Mouse (Mus musculus) heart, postnatal 4 days (tissue): Measurements from ENCODE around the gene Elavl1. TPM values are rescaled to one million over a fixed set of nuclear protein-coding genes. Genes with fewer than 3 reads are reported as not detected.
"Not testable (repeated sequence)": the region's sequence is repeated elsewhere in the genome, so short reads cannot be mapped to it uniquely, and the experiment has no call there.

Experiments used
- DNase-seq: peaks from one replicate; pipeline ENCODE4 v3.0.0; 2021
- total RNA-seq, 2 experiments: library from RNA; stranded (reverse); gene quantifications; 2 replicates each; pipeline ENCODE4 v1.2.3; 2021

Gene Elavl1
- total RNA-seq, 2 experiments from 2014 or later: 95.8 to 96.1 TPM

DNA sequence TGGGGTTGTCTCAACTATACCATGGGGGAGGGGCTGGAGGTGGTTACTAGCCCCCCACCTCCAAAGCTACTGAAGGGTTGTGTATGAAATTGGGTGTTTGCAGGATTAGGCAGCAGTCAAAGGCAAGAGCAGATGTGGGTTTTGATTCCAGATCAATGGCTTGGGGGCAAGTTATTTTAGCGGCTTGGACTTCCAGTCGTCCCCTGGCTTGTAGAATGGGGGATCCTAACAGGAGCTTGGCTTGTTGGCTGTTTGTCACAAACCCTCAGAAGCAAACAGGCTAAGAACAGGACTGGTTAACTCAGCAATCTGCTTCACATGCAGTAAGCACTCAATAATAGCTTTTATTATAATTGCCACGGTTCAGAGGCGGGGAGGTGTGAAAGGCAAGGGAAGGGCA is 67.9 kb downstream of the Elavl1 start:
- DNase-seq: no peak

DNA sequence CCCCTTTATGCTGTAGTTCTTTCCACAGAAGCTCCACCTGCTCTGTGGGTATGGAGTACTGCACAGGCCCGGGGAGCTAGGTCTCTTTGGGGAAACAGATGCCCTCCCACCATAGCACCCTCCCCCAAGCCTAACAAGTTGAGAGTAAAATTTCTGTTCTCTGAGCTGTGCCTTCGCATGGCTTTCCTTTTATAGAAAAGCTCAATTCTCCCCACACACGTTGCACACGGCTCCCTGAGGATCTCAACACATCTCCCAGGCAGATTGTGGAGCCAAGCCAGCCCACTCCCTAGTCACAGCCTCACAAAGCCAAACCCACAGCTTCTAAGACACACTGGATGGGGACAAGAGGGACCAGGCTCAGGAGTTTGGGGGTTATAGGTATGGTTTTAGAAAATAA is 68.3 kb downstream of the Elavl1 start:
- no peak for DNase-seq

DNA sequence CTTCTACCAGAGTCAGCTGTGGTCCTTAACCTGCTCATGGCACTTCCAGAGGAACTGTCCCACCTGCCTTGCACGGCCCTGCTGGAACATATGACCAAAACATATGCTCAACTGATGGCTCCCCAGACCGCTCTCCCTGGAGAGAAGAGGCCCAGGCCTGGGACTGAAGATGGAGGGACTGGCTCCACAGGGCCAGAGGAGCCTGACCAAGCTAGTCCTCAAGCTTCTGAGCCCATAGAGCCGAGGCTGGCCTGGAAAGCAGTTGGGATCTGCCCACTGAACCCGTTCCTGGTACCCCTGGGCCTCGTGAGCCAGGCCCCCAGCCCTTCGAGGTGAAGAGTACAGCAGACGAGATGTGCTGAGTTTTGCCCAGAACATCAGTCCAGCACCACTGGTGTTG is 69.7 kb downstream of the Elavl1 start:
- not testable (repeated sequence) for DNase-seq

- peak; percentile 77 for DNase-seq
Observed at GRCm38 (mm10) chr8:4254001-4254400, 71.2 kb downstream of the Elavl1 start.

DNA sequence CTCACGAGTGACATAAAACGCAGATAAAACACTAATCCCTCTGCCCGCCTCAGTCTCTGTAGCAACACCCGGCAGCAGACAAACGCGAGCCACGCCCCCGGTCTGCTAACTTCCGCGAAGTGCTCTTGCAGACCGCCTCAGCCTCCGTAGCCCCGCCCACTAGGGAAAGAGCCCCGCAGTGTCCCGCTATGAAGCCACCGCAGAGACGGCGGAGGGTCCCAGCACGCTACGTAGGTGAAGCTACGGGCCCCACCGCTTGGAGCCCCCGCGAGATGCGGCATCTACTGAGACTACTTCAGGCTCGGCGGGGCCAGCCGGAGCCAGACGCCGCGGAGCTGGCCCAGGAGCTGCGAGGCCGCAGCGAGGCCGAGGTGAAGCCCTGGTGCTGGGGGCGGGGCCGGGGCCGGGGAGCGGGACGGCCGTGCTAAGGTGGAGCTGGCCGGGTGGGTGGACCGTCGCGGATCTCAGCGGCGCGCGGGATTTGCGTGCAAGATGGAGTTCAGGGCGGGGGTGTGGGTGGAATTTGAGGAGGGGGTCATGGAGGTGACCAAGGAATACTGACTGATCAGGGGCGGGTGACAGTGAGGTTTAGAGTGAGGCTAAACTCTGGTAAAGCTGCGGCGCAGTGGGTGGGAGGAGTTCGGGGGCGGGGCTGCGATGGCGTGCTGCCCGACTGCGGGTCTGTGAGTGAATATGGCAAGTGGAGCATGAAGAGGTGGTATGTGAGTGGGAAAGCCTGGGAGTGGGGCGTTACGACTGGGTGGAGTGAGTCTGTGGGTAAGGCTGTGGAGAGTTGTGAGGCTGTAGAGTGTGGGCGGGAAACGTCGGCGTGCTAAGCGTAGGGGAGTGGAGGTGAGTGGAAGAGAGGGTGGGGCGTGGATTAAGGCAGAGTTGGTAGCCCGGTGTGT is 72.0 kb downstream of the Elavl1 start, which contains the start of gene Snapc2:
Snapc2 (plus strand) TSS at position 147 of the 908 bp plus-strand sequence.
- peak; percentile 96 for DNase-seq

GRCm38 (mm10) chr8:4252116-4252760 is 73.0 kb downstream of the Elavl1 start:
- DNase-seq: no peak

GRCm38 (mm10) chr8:4250306-4250970 is 74.8 kb downstream of the Elavl1 start:
- peak; percentile 90 for DNase-seq

GRCm38 (mm10) chr8:4249213-4249612 is 76.0 kb downstream of the Elavl1 start:
- peak; percentile 69 for DNase-seq

DNA sequence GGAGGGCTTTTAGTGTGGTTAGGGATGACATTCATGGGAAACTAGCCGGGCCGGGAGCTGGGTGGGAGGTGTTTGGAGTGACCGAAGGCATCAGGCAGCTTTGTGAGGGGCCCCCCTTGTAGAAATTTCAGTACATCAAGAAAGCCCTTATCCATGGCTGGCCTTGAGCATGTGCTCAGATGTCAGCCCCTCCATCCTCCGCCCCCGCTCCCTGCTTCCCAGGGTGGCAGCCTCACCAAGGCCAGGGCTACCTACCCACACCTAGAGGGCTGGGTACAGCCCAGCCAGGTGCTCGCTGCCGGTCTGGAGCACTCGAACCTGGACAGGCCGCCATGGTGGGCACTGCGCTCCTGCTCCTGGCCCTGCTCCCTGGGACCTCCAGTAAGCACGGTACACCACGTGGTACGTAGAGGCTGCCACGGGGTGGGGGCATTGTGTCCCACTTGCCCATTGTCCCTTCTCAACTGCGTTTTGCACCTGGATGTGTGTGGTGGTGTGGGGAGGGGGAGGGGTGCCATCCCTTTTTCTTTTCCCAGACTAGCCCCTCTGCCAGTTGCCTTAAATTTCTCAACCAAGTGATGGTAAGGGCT is 77.2 kb downstream of the Elavl1 start, which contains the start of gene Tgfbr3l:
Tgfbr3l (plus strand) TSS at position 264 of the 590 bp plus-strand sequence.
- DNase-seq: no peak

- no peak for DNase-seq
Observed at GRCm38 (mm10) chr8:4247241-4247640, 78.0 kb downstream of the Elavl1 start.

DNA sequence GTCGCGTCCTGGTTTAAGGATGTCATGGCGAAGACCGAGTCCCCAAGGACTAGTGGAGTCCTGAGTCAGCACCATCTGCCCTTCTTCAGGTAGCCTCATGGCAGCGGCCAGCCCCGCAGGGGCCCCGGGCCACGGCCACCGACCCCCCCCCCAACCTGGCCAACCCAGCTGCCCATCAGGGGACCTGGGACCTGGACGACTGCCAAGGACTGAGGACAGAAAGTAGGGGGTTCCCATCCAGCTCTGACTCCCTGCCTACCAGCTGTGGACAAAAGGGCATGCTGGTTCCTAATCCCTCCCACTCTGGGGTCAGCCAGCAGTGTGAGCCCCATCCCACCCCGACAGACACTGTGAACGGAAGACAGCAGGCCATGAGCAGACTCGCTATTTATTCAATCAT is 79.5 kb downstream of the Elavl1 start:
- DNase-seq: no peak

DNA sequence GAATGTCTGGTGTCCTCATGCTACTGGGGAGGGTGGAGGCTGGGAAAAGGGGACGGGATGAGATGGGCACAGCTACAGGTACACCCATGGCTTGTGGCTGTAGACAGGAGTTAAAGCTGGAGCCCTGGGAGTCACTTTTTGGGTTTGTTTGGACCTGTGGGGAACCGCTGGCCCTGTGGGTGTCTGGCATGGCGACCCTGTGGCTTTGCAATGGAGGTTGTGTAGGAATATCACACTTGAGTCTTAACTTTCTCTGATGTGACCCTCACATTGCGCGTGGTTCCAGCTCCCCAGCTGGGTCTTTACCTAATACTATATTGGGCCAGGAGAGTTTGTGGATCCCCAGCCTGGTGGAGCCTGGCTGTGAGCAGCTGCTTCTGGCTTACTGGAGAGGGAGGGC is 80.2 kb downstream of the Elavl1 start:
- DNase-seq: no peak

DNA sequence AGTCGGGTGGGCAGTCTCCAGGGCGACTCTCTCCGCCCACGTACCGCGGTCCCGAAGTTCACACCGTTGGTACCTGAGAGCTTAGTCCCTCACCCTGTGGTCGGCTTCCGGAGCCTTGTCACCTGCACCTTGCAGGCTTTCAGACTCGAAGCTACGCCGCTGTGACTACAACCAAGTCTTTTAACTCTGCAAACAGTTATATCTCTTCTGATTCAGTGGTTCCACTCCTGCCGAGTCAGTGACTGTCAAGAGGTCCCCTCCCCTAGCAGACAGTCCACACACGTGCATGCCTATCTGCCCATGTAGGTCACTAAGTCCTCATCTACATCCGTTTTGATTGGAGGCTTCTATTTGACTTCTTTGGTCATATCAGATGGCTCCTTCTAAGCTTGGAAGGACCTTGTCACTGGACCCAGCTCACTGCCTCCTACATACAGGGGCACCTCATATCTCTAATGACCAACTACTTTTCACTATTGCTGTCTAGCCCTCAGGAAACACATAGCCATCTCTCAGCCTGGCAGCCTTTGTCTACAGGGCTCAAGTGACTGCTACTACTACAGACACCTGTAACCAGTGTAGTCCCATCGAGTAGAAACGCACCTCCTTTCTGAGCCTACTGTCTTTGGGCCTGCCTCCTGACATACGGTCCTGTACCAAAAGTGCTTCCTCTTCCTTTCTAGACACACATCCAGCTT is 85.9 kb downstream of the Elavl1 start:
- DNase-seq: no peak

- DNase-seq: peak; percentile 100
Observed at GRCm38 (mm10) chr8:4238434-4239192, 86.6 kb downstream of the Elavl1 start, which contains the start of the genes Map2k7 and Gm49320. TSS of gene Map2k7 (plus strand) at chr8:4238740. TSS of gene Gm49320 (plus strand) at chr8:4238865.

DNA sequence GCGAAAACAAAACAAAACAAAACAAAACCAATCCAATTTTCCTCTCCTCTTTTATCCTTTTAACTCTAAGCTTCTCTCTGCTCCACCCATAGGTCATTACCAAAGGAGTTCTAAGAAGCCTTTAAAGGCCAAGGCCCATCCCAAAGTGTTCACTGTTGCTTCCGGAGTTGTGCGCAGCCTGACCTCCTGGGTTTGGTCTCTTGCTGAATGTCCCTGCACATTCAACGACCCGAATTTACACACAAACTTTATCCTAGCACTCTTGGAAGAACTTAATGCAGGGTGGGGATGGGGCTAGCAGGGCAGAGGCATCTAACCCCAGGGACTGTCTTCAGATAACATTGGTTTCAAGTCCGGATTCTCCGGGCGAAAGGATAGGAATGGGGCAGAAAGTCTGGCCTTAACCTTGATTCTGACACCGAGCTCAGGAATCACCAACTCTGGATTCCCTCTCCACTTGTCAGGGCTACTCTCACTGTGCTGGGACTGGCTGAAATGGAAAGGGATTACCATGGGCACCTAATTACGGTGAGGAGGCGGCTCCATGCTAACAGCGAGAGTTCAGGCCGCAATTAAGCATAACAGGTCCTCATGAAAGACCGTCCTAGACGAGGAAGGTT is 87.3 kb downstream of the Elavl1 start:
- DNase-seq: no peak

Other genes starting within 250 kb of the Elavl1 start
- not detected for gene Cd209f, start 219.6 kb downstream of the Elavl1 start, total RNA-seq
- not detected for gene Cd209g, start 191.3 kb downstream of the Elavl1 start, total RNA-seq
- gene Evi5l, start 158.8 kb downstream of the Elavl1 start, total RNA-seq: 10 to 100 TPM; 19.1 to 26.0 TPM
- gene Prr36, start 108.0 kb downstream of the Elavl1 start, total RNA-seq: under 1 TPM; 0.05 to 0.07 TPM
- gene Lrrc8e, start 98.6 kb downstream of the Elavl1 start, total RNA-seq: under 1 TPM; 0.14 TPM
- 10 to 100 TPM; 66.7 to 68.9 TPM for gene Map2k7, start 86.7 kb downstream of the Elavl1 start, total RNA-seq
- gene Gm49320, start 86.5 kb downstream of the Elavl1 start, total RNA-seq: under 1 TPM; 0.24 to 0.52 TPM
- 1 to 10 TPM; 4.0 to 5.5 TPM for gene Tgfbr3l, start 77.2 kb downstream of the Elavl1 start, total RNA-seq
- 10 to 100 TPM; 19.5 to 21.6 TPM for gene Snapc2, start 72.3 kb downstream of the Elavl1 start, total RNA-seq
- 10 to 100 TPM in 1 of 2 experiments, 1 to 10 TPM in 1; 9.6 to 10.1 TPM for gene Ctxn1, start 66.1 kb downstream of the Elavl1 start, total RNA-seq
- 100 to 1,000 TPM; 107 to 112 TPM for gene Timm44, start 49.5 kb downstream of the Elavl1 start, total RNA-seq
- gene Ccl25, start 203 bp downstream of the Elavl1 start, total RNA-seq: 10 to 100 TPM in 1 of 2 experiments, 1 to 10 TPM in 1; 8.2 to 10.3 TPM
- gene Cers4, start 167.6 kb upstream of the Elavl1 start, total RNA-seq: 10 to 100 TPM; 59.9 to 65.8 TPM